Mouse (Mus musculus): ENCODE data around the gene Acss2. TPM values are rescaled to one million over a fixed set of nuclear protein-coding genes. Genes with fewer than 3 reads are reported as not detected.
"Not testable (repeated sequence)": the region's sequence is repeated elsewhere in the genome, so short reads cannot be mapped to it uniquely, and the experiment has no call there.

The Acss2 gene
- polyA plus RNA-seq, 1 experiment from 2014 or later: 20.8 TPM

GRCm38 (mm10) chr2:155537761-155538462, 20.2 kb downstream of the Acss2 start:
- H3K4me3 ChIP-seq (replicated peaks; ENCODE audit: low read depth, low read length): no peak overlapping the region
- no peaks in the 10 kb centered on the region for H3K36me3 ChIP-seq (ENCODE audit: insufficient read depth, low read length)
- no peak overlapping the region for H3K4me2 ChIP-seq (ENCODE audit: low read length)
- 74% methylated on average over 5 of the region's 5 CpGs for WGBS
- no peaks in the 10 kb centered on the region for H3K9me3 ChIP-seq (replicated peaks; ENCODE audit: low read length)
- H3K27me3 ChIP-seq (ENCODE audit: insufficient read depth, low read length): no peaks in the 10 kb centered on the region
- DNase-seq (ENCODE audit: low spot score) (peak; percentile 21), ATAC-seq (replicated peaks; ENCODE audit: low FRiP score, low read depth) (no peak)
- no peak overlapping the region for H3K27ac ChIP-seq
- no peak overlapping the region for H3K9ac ChIP-seq (ENCODE audit: low read depth, low read length)
- no peak for TF ChIP-seq CTCF (IDR thresholded peaks at IDR 0.05; ENCODE audit: low read depth)
- H3K4me1 ChIP-seq (replicated peaks; ENCODE audit: insufficient read depth, low read length): no peaks in the 10 kb centered on the region

GRCm38 (mm10) chr2:155538463-155539057, 20.8 kb downstream of the Acss2 start:
- H3K27ac ChIP-seq; H3K36me3 ChIP-seq (ENCODE audit: insufficient read depth, low read length); H3K4me1 ChIP-seq (replicated peaks; ENCODE audit: insufficient read depth, low read length); DNase-seq (ENCODE audit: low spot score); ATAC-seq (replicated peaks; ENCODE audit: low FRiP score, low read depth); H3K27me3 ChIP-seq (ENCODE audit: insufficient read depth, low read length); H3K9me3 ChIP-seq (replicated peaks; ENCODE audit: low read length); H3K4me2 ChIP-seq (ENCODE audit: low read length); H3K9ac ChIP-seq (ENCODE audit: low read depth, low read length); H3K4me3 ChIP-seq (replicated peaks; ENCODE audit: low read depth, low read length): not testable (repeated sequence)
- 76% methylated on average over 15 of the region's 19 CpGs for WGBS

- Histone ChIP-seq H3K9me3 (replicated peaks; ENCODE audit: low read length) (no peaks in the 10 kb centered on the region), H3K27ac (no peak overlapping the region), H3K9ac (ENCODE audit: low read depth, low read length) (no peak overlapping the region), H3K36me3 (ENCODE audit: insufficient read depth, low read length) (no peaks in the 10 kb centered on the region), H3K4me2 (ENCODE audit: low read length) (no peak overlapping the region), H3K4me3 (replicated peaks; ENCODE audit: low read depth, low read length) (no peak overlapping the region), H3K4me1 (replicated peaks; ENCODE audit: insufficient read depth, low read length) (no peaks in the 10 kb centered on the region), H3K27me3 (ENCODE audit: insufficient read depth, low read length) (no peaks in the 10 kb centered on the region)
- no peak for TF ChIP-seq CTCF (IDR thresholded peaks at IDR 0.05; ENCODE audit: low read depth)
- ATAC-seq (replicated peaks; ENCODE audit: low FRiP score, low read depth) (no peak), DNase-seq (ENCODE audit: low spot score) (no peak)
These were observed 21.9 kb downstream of the Acss2 start for GRCm38 (mm10) chr2:155539696-155540095.

- H3K4me2 ChIP-seq (ENCODE audit: low read length): no peak overlapping the region
- H3K4me3 ChIP-seq (replicated peaks; ENCODE audit: low read depth, low read length): no peak overlapping the region
- no peak for TF ChIP-seq CTCF (IDR thresholded peaks at IDR 0.05; ENCODE audit: low read depth)
- no peak for ATAC-seq (replicated peaks; ENCODE audit: low FRiP score, low read depth)
- H3K27me3 ChIP-seq (ENCODE audit: insufficient read depth, low read length): no peaks in the 10 kb centered on the region
- no peaks in the 10 kb centered on the region for H3K4me1 ChIP-seq (replicated peaks; ENCODE audit: insufficient read depth, low read length)
- DNase-seq (ENCODE audit: low spot score): no peak
- H3K27ac ChIP-seq: no peak overlapping the region
- H3K9ac ChIP-seq (ENCODE audit: low read depth, low read length): no peak overlapping the region
- WGBS: 59% methylated on average over 6 of the region's 6 CpGs
- no peaks in the 10 kb centered on the region for H3K36me3 ChIP-seq (ENCODE audit: insufficient read depth, low read length)
- H3K9me3 ChIP-seq (replicated peaks; ENCODE audit: low read length): no peaks in the 10 kb centered on the region
These were observed 23.2 kb downstream of the Acss2 start for GRCm38 (mm10) chr2:155540822-155541458.

GRCm38 (mm10) chr2:155546955-155547354, 29.2 kb downstream of the Acss2 start:
- TF ChIP-seq CTCF (IDR thresholded peaks at IDR 0.05; ENCODE audit: low read depth): no peak
- Histone ChIP-seq H3K27me3 (ENCODE audit: insufficient read depth, low read length) (no peaks in the 10 kb centered on the region), H3K27ac (no peak overlapping the region), H3K4me2 (ENCODE audit: low read length) (no peak overlapping the region), H3K4me1 (replicated peaks; ENCODE audit: insufficient read depth, low read length) (no peaks in the 10 kb centered on the region), H3K4me3 (replicated peaks; ENCODE audit: low read depth, low read length) (no peak overlapping the region), H3K9me3 (replicated peaks; ENCODE audit: low read length) (no peaks in the 10 kb centered on the region), H3K36me3 (ENCODE audit: insufficient read depth, low read length) (no peaks in the 10 kb centered on the region), H3K9ac (ENCODE audit: low read depth, low read length) (no peak overlapping the region)
- ATAC-seq (replicated peaks; ENCODE audit: low FRiP score, low read depth): no peak
- 90% methylated on average over 1 of the region's 1 CpGs for WGBS
- no peak for DNase-seq (ENCODE audit: low spot score)

- Histone ChIP-seq H3K4me1 (replicated peaks; ENCODE audit: insufficient read depth, low read length) (no peaks in the 10 kb centered on the region), H3K9me3 (replicated peaks; ENCODE audit: low read length) (no peaks in the 10 kb centered on the region), H3K36me3 (ENCODE audit: insufficient read depth, low read length) (no peaks in the 10 kb centered on the region), H3K27ac (no peak overlapping the region), H3K27me3 (ENCODE audit: insufficient read depth, low read length) (no peaks in the 10 kb centered on the region), H3K4me3 (replicated peaks; ENCODE audit: low read depth, low read length) (no peak overlapping the region), H3K4me2 (ENCODE audit: low read length) (no peak overlapping the region), H3K9ac (ENCODE audit: low read depth, low read length) (no peak overlapping the region)
- DNase-seq (ENCODE audit: low spot score) (no peak), ATAC-seq (replicated peaks; ENCODE audit: low FRiP score, low read depth) (no peak)
- no peak for TF ChIP-seq CTCF (IDR thresholded peaks at IDR 0.05; ENCODE audit: low read depth)
These were observed 34.6 kb downstream of the Acss2 start for GRCm38 (mm10) chr2:155552336-155552735.

Measured in kidney, postnatal 0 days (tissue).